Mouse (Mus musculus): ENCODE results near the gene Frmd4a. TPM values are rescaled to one million over a fixed set of nuclear protein-coding genes. Genes with fewer than 3 reads are reported as not detected.

The Frmd4a gene
- polyA plus RNA-seq, 1 experiment from 2014 or later: 33.0 TPM

DNA sequence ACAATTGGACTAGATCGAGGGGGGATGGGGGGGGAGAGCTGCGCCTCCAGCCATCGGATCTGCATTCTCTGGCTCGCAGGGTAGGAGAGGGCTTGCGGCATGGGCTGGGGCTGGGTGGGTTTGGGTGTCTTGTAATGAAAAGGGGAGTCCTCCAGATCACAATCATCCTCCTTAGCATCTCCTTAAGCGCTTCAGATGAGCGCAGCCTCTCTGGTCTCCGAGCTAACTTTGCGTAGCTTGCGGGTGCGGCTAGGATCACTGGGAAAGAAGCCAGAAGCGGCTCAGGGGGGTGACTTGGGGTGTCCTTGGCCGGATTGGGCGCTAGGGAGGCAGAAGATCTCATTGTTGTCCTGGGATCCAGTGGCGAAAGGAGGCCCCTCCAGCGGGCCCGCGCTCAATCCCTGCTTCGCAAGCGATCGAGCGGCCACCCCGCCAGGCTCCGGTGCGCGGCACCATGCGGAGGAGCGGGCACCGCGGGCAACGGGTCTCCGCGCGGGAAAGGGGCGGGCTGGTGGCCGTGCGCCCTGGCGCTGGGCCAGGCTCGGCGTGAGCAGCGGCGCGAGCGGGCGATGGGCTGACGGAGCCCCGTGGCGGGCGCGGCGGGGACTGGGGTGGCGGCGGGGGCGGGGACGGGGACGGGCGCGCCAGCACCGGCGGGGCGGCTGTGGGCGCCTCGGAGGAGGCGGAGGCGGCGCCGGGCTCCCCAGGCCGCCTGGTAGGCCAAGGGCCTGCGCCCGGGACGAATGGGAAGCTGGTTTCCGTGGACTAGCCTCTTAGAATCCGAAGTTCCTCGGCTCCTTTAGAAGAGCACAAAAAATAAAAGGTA lies 383.5 kb downstream of the Frmd4a start:
- Histone ChIP-seq H3K36me3 (replicated peaks) (no peaks in the 10 kb centered on the region), H3K4me3 (peak overlapping the region; percentile 68), H3K9me3 (peaks cover 5% of the 10 kb centered on the region; the same call in 1 of the 2 replicates), H3K4me1 (peaks cover 45% of the 10 kb centered on the region), H3K27me3 (ENCODE audit: poor library complexity, severe bottlenecking) (0 out of 2 replicates have a peak, but pooled peaks cover 8% of the 10 kb centered on the region), H3K27ac (peak overlapping the region; percentile 98)
- WGBS: under 1% methylated on average over 66 of the region's 74 CpGs
- peak; percentile 62 for DNase-seq (ENCODE audit: extremely low spot score, low spot score)

DNA sequence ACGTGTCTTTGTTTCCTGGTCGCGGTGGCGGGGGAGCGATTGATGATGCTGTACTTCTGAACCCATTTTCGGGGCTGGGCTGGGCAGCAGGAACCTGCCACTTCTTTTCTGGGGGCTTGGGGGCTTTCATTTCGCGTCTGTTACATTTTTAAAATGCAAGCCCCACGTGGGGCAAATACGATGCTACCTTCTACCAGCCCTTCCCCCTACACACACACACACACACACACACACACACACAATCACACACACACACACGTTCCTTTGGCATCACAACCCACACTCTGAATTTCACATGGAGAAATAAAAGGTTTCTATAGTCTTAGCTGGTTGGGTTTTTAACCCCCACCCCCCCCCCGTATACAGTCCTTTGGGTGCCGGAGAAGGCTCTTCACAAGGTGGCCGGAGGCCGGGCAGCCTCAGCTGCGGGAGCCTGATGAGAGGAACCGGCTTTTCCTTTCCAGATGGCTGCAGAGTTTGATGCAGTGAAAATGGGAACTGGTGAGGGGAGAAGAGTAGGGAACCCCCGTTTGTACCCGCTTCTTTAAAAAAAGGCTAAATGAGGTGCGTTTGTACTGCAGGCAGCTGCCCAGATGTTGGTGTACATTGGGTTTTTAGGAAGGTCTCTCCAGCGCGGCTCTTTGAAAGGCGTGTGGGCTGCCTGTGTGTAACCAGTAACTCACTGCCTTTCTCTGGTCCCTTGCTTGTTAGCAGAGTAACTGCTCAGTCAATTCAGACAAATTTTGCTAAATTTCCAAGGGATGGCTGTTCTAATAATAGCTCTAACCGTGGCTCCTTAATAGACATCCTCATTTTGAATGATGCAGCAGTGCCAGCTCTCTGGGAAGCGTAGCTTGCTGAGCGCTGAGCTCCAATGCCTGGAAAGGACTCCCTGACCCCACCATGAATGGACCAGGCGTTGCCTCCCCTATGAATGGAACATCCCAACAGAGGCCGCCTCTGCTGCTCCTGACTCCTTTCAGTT lies 384.4 kb downstream of the Frmd4a start:
- H3K4me1 ChIP-seq: peaks cover 51% of the 10 kb centered on the region

DNA sequence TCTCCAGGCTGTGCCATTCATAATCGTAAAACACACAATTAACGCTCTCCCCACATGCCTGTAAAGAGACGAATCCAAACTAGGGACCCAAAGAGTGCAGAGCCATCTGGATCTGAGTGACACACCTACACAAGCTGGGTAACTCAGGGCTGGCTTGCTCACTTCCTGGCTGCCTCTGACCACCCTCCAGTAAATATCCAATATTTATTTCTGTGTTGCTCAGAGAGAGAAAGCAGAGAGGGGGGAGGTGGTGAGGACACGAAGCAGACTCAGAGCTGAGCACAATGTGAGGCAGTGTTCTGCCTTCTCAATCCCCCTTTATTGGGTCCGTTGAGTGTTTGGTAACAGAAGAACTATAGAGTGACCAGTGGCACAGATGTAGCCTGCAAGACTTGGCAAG lies 389.5 kb downstream of the Frmd4a start:
- Histone ChIP-seq H3K4me1 (peaks cover 50% of the 10 kb centered on the region), H3K27ac (no peak overlapping the region), H3K27me3 (ENCODE audit: poor library complexity, severe bottlenecking) (no peaks in the 10 kb centered on the region), H3K36me3 (replicated peaks) (no peaks in the 10 kb centered on the region), H3K4me3 (no peak overlapping the region), H3K9me3 (no peaks in the 10 kb centered on the region)
- no peak for DNase-seq (ENCODE audit: extremely low spot score, low spot score)
- 76% methylated on average over 5 of the region's 5 CpGs for WGBS

More for the DNA sequence above, 384.4 kb downstream of the Frmd4a start:
- peak overlapping the region; percentile 68 for H3K4me3 ChIP-seq
- H3K27ac ChIP-seq: peak overlapping the region; percentile 98
- H3K36me3 ChIP-seq (replicated peaks): no peaks in the 10 kb centered on the region
- 0 out of 2 replicates have a peak, but pooled peaks cover 8% of the 10 kb centered on the region for H3K27me3 ChIP-seq (ENCODE audit: poor library complexity, severe bottlenecking)
- peak; percentile 76 for DNase-seq (ENCODE audit: extremely low spot score, low spot score)
- peaks cover 5% of the 10 kb centered on the region; the same call in 1 of the 2 replicates for H3K9me3 ChIP-seq
- under 1% methylated on average over 28 of the region's 28 CpGs for WGBS

DNA sequence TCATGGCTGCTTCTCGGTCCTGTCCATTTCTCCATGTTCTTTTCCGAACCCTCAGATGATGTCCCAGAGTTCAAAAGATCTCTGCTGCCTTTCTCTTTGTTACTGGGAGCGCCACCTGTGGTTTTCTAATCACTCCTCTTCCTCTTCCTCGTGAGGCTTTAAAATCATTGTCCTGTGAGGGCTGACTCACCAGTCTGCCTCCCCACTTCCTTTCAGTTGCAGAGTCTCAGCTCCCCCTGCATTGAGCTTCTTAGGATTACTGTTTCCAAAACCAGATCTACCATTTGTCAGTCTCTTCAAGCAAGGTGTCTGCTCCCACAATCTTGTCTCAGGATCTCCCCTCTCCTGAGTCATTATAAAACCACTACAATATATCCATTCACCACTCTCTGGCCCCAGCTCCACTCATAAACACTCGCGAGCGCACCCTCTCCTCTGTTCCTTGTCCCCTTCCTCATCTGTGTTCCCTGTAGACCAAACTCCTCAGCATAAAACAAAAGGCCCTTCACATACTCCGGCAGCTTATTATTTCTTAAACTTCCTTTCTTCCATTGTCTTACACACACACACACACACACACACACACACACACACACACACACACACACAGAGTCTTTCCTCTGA lies 392.4 kb downstream of the Frmd4a start:
- WGBS: 68% methylated on average over 8 of the region's 8 CpGs
- H3K4me3 ChIP-seq: no peak overlapping the region
- peaks cover 35% of the 10 kb centered on the region for H3K4me1 ChIP-seq
- no peak for DNase-seq (ENCODE audit: extremely low spot score, low spot score)
- peak overlapping the region; percentile 22; the same call in 1 of the 2 replicates for H3K27ac ChIP-seq
- H3K36me3 ChIP-seq (replicated peaks): peaks cover 2% of the 10 kb centered on the region; the same call in 1 of the 2 replicates
- H3K9me3 ChIP-seq: no peaks in the 10 kb centered on the region
- no peaks in the 10 kb centered on the region for H3K27me3 ChIP-seq (ENCODE audit: poor library complexity, severe bottlenecking)

DNA sequence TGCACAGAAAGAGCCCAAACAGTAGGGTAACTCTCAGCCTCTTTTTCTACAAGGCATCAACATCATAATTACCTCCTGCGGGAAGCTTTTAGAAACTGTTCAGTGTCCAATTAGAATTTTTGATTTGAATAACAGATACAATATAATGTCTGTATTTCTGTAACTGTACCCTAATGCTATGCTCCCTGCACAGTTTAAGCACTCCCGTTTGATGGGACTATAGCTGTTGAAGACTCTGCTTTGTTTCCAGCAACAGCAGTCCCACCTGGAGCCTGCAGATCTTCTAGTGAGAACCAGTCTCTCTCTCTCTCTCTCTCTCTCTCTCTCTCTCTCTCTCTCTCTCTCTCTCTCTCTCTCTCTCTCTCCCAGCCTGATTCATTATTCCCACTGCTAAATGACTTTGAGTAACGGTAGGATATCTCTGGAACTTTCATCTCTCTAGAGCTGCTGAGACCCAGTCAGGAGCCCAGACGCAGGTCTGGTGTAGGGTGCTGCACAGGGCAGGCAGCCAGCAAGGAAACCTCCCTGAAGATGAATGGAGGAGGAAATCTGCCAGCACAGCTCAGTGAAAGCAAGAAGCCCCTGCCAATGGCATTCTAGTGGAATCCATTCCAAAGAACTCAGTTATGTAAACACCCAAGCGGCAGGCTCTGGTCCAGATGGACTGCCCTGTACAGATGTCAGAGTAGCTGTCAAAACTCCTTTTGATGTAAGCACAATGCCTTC lies 395.5 kb downstream of the Frmd4a start:
- DNase-seq (ENCODE audit: extremely low spot score, low spot score): no peak
- Histone ChIP-seq H3K4me3 (no peak overlapping the region), H3K27ac (0 out of 2 replicates have a peak overlapping the region, but pooled peaks have one; percentile 46), H3K27me3 (ENCODE audit: poor library complexity, severe bottlenecking) (no peaks in the 10 kb centered on the region), H3K36me3 (replicated peaks) (peaks cover 2% of the 10 kb centered on the region; the same call in 1 of the 2 replicates), H3K9me3 (no peaks in the 10 kb centered on the region), H3K4me1 (peaks cover 24% of the 10 kb centered on the region)
- WGBS: 79% methylated on average over 5 of the region's 5 CpGs

DNA sequence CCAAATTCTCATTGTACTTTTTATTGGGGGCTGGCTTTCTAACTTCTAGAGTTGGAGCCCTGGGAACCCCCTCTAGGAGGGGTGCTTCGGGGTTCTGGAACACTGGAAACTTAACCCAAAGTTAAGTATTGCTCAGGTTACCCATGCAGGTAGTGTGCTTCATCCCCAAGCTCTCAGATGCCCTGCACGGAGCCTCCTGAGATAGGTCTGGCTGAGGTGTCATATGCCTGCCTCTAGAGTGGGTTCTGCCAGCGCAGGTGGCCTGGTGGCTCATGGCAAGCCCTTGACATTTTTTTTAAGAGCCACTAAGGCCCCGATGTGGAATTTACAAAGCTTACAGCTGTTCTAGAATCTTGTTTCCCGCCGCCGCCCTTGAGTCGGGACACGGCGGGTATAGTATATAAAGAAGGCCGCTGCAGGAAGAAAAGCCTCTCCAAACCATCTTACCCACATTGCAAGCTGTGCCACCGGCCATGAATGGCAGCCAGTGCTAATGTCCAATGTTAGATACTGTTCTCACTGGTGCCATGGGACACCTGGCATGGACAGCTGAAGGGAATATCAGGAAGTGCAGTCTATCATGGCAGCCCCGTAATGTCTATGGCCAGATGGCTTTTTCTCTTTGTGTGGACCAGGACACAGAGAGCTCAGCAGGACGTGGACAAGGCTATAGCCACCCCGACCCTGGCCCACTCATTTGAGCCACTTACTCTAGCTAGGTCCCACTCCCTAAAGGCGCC lies 396.2 kb downstream of the Frmd4a start:
- peaks cover 2% of the 10 kb centered on the region; the same call in 1 of the 2 replicates for H3K36me3 ChIP-seq (replicated peaks)
- H3K4me1 ChIP-seq: peaks cover 24% of the 10 kb centered on the region
- WGBS: 93% methylated on average over 16 of the region's 16 CpGs
- no peaks in the 10 kb centered on the region for H3K9me3 ChIP-seq
- no peaks in the 10 kb centered on the region for H3K27me3 ChIP-seq (ENCODE audit: poor library complexity, severe bottlenecking)
- DNase-seq (ENCODE audit: extremely low spot score, low spot score): no peak
- H3K4me3 ChIP-seq: no peak overlapping the region
- no peak overlapping the region for H3K27ac ChIP-seq

DNA sequence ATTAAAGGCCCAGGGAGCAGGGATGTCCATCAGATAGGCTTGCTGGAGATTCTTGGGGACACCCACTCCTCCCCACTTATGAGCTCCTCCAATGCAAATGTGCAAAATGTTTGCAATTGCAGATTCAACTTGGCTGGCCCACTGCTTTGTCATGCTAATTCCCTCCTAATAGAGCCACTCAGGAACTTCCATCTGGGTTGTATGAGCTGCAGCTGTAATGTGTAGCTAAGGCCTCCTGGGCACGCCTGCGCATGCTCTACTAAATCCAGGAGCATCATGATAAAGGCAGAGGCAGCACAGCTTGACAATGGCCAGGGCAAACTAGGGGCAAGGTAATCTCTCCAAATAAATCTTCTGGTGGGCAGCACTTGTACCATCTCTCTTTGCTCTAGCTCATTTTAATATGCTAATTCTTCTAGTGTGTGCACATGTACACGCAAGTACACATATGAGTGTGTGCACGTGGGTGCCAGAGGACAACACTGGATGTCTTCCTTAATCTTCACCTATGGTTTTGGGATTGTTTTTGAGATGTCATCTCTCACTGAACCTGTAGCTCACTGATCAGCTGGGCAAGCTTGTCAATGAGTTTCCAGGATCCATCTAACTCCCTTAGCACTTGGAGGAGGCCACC lies 403.3 kb downstream of the Frmd4a start:
- H3K27me3 ChIP-seq (ENCODE audit: poor library complexity, severe bottlenecking): no peaks in the 10 kb centered on the region
- H3K36me3 ChIP-seq (replicated peaks): 0 out of 2 replicates have a peak, but pooled peaks cover 4% of the 10 kb centered on the region
- no peaks in the 10 kb centered on the region for H3K9me3 ChIP-seq
- H3K4me1 ChIP-seq: peaks cover 20% of the 10 kb centered on the region
- no peak overlapping the region; the same call in 1 of the 2 replicates for H3K27ac ChIP-seq
- no peak overlapping the region for H3K4me3 ChIP-seq
- 89% methylated on average over 4 of the region's 4 CpGs for WGBS
- no peak for DNase-seq (ENCODE audit: extremely low spot score, low spot score)

DNA sequence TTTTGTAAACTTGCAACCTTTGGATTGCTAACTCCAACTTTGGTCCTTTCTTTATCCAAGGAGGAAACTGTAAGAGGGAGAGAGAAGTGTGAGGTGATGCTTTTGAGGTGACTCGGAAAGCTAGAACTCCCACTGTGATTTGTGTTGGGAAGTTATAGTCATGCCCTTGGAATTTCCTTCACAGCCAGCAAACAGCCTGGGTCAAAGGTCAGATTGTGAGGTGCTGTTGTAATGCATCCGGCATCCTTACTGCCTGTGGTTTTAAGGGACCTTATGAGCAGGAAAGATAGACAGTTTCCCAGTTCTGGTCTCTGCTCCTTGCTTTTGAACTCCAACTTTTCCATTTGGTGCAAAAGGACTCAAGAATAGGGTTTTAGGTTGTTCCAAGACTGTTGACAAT lies 404.2 kb downstream of the Frmd4a start:
- Histone ChIP-seq H3K27ac (no peak overlapping the region), H3K27me3 (ENCODE audit: poor library complexity, severe bottlenecking) (no peaks in the 10 kb centered on the region), H3K9me3 (no peaks in the 10 kb centered on the region), H3K36me3 (replicated peaks) (0 out of 2 replicates have a peak, but pooled peaks cover 4% of the 10 kb centered on the region), H3K4me3 (no peak overlapping the region), H3K4me1 (peaks cover 20% of the 10 kb centered on the region)
- 59% methylated on average over 2 of the region's 2 CpGs for WGBS
- DNase-seq (ENCODE audit: extremely low spot score, low spot score): no peak

DNA sequence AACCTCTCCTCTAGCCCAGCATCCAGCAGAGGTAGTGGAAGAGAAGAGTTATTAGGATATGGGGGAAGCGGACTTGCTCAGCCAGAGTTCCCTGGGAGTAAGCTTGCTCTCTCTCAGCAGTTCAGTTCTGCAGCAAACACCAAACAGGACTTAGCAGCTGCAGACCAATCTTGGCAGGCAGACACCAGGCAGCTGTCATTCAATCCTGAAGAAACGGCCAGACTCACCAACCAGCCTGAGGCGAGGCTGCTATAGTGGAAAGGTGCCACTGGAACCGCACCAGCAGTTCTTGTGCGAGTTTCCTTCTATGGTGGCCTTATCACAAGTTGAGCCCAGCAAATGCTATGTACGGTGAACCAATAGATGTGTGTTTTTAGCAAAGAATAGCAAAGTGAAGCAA lies 406.4 kb downstream of the Frmd4a start:
- Histone ChIP-seq H3K27me3 (ENCODE audit: poor library complexity, severe bottlenecking) (no peaks in the 10 kb centered on the region), H3K4me1 (peaks cover 24% of the 10 kb centered on the region), H3K9me3 (no peaks in the 10 kb centered on the region), H3K4me3 (no peak overlapping the region), H3K27ac (no peak overlapping the region), H3K36me3 (replicated peaks) (0 out of 2 replicates have a peak, but pooled peaks cover 7% of the 10 kb centered on the region)
- WGBS: 91% methylated on average over 6 of the region's 6 CpGs
- DNase-seq (ENCODE audit: extremely low spot score, low spot score): no peak

DNA sequence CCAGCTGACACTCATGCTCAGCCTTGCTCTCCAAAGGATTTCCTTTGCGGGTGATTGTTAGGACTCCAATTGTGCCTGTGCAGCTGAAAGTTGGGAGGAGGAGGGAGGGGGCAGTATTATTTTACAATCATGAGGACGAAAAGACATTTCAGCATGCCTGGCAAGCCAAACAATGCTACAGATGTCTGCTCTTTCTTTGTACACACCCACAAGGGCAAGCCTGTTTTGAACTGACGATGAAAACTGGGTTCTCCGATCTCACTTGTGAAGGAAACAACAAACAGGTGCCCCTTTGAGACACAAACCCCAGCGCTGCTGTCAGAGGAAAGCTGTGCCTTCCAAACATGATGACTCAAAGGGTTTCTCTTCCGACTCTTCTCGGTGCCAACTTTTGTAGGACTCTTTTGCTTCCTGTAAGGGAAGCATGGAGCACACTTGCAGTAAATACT lies 410.9 kb downstream of the Frmd4a start:
- H3K27me3 ChIP-seq (ENCODE audit: poor library complexity, severe bottlenecking): no peaks in the 10 kb centered on the region
- no peaks in the 10 kb centered on the region for H3K9me3 ChIP-seq
- H3K36me3 ChIP-seq (replicated peaks): peaks cover 19% of the 10 kb centered on the region
- H3K4me3 ChIP-seq: no peak overlapping the region
- no peak overlapping the region for H3K27ac ChIP-seq
- no peak for DNase-seq (ENCODE audit: extremely low spot score, low spot score)
- peaks cover 16% of the 10 kb centered on the region for H3K4me1 ChIP-seq
- 82% methylated on average over 7 of the region's 7 CpGs for WGBS

DNA sequence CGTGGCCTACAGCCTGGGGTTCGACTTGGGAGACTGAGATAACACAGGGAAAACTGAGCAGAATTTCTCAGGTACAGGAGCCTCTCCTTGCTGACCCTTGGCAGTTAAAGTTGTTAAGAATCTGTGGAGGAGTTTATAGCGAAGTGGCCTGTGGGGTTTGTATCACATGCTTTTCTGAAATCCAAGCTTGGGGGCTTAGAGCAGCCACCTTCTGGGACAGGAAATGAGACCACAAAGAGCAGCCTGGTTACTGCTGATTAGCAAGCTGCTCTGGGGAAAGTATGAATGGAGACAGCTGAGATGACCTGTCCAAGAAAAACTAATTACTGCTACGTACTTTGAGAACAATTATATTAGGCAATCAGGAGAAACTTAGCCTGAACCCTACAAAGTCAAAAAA lies 415.6 kb downstream of the Frmd4a start:
- Histone ChIP-seq H3K27ac (peak overlapping the region; percentile 13; the same call in 1 of the 2 replicates), H3K4me3 (no peak overlapping the region), H3K36me3 (replicated peaks) (peaks cover 56% of the 10 kb centered on the region), H3K9me3 (no peaks in the 10 kb centered on the region), H3K27me3 (ENCODE audit: poor library complexity, severe bottlenecking) (no peaks in the 10 kb centered on the region), H3K4me1 (peaks cover 45% of the 10 kb centered on the region)
- no peak for DNase-seq (ENCODE audit: extremely low spot score, low spot score)
- WGBS: 51% methylated on average over 4 of the region's 4 CpGs

Data from forebrain, embryonic 10.5 days (tissue).